Mouse (Mus musculus) regulatory T cell (primary cell): ENCODE results near the gene Zcchc2.

Source experiments
- in situ Hi-C: fragments of 300-600 bp; cut with MboI, MseI; formaldehyde crosslinking; loops from one replicate; pipeline ENCODE4 v1.15.1; 2025; ENCODE audit warnings: high pct_unique_total_duplicates

The Zcchc2 gene

GRCm38 (mm10) chr1:105990138-105990821 is at the start of gene Zcchc2:
TSS of gene Zcchc2 (plus strand) at chr1:105990406.
- in situ Hi-C loops = no loop called here

- in situ Hi-C loops = no loop called here
These were observed 45.2 kb upstream of the Zcchc2 start for GRCm38 (mm10) chr1:105944927-105945580.

DNA sequence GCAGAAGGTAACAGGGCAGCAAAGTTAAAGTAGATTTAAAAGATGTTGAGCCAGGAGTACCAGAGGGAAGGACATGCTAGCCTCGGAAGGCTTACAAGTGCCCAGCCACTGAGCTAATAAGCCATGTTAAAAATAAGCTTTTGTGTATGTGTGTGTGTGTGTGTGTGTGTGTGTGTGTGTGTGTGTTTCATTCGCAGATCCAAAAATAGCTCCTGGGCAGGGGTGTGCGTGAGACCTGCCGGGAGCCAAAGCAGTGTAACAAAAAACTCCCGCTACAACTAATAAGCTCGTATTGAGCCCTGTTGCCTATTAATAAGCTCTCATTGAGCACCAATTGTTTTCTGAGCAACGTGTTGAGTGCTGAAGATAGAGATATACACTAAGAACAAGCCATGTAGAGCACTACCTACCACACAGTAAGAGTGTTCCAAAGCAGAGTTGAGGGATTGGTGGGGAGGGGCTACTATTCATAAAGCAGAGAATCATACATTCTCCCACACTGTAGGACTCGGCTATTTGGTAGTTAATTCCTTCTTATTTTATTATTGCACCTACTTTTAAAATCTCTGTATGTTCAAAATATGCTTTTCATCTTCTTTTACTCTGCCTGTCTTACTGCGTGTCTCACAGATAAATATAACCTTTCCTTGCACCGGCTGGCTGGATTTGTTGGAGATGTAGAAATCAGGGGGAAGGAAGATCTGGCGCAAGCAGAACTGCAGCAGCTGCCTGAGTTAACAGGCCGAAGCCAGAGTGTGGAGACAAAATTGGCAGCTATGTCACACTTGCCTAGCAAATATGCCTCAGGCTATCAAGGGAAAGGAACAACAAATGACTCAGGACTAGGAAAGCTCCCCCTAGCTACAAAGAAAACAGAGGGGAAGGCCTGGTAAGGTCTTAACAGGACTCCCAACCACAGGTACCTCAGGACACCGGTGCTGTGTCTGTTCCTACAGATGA is 43.3 kb upstream of the Zcchc2 start:
- in situ Hi-C loops = no loop called here

DNA sequence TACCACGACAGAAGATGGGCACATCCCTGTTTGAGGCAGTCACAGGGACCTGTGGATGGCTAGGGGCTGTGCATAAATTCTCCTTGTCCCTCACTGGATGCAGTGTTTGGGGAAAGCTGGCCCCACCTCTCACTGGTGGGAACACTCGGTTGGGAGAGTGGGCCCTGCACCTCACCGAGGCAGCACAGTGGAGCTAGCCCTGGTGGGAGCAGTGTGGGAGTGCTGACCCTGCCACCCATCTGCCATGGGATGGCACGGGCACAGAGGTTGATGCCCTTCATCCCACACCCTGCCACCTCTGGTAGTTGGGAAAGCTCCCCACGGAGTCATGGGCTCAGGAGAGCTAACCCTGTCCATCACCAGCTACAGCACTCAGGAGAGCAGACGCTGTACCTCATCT is 41.9 kb upstream of the Zcchc2 start:
- in situ Hi-C loops = no loop called here

- in situ Hi-C loops = no loop called here
These were observed 36.6 kb upstream of the Zcchc2 start for GRCm38 (mm10) chr1:105953588-105953987.

GRCm38 (mm10) chr1:105954047-105954446 is 36.2 kb upstream of the Zcchc2 start:
- in situ Hi-C loops = no loop called here

GRCm38 (mm10) chr1:105956057-105956456 is 34.1 kb upstream of the Zcchc2 start:
- in situ Hi-C loops = no loop called here

DNA sequence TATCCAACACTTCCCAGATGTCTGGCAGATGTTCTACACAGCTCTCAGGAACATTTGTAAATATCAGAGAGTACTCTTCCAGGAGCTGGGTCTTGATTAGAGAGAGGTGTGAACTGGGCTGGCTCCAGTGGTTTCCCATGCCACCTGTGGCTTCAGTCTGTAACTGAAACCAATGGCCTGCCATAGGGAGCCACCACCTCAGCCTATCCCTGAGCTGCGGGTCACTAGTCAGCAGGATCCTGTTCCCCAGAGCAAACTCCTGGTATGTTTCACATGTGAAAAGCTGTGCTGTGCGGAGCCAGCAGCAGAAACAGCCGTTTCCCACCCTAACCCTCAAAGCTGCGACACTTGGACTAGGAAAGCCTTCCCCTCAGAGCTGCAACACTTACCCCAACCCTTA is 28.7 kb upstream of the Zcchc2 start:
- in situ Hi-C loops = no loop called here

DNA sequence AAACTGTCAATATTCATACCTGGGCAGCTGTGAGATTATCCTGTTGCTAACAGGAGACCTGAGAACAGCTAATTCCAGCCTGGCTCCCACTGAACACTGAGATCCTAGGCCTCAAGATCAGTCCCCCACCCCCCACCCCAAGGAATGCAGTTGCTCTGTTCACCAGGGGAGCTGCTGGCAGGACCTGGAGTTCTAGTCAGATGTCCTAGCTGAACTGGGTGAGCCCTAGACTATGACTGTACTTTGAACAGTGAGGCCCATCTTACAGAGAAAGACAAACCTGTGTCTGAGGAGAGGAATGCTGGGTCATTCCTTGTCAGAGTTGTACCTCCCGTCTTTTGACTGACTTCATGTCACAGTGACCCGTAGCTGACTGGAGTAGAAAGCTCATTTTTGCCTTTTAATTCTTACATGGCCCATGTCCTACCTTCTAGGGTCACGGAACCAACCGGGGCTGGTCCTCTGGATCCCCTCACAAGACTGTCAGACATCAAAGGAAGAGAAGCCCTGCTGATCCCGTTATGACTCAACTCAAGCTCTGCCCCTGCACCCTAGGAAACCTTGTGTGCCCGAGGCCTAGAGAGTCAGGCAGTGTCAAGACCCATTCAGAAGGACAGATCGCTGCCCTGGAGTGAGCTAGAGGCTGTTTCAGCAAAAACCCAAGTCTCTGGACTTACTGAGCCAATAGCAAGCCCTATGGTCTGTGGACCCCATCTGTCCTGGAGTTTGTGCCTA is 28.0 kb upstream of the Zcchc2 start:
- in situ Hi-C loops = no loop called here

DNA sequence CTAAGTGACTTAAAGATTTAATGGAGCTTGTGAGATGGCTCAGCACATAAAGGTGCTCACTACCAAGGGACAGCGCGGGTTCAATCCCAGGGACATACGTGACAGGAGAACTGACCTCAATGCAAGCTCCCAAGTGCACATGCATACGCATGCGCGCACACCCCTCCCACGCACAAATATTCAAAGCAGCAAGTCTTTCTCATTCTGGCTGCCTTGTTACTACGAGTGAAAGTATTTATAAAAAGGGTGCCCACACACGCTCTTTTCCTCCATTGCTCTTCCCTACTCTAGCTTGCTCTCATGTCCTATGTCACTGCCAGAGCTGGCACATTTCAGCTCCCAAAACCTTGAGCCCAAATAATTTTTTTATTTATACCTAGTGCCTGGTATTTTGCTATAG is 27.4 kb upstream of the Zcchc2 start:
- in situ Hi-C loops = no loop called here

GRCm38 (mm10) chr1:105964514-105964913 is 25.7 kb upstream of the Zcchc2 start:
- in situ Hi-C loops = no loop called here

GRCm38 (mm10) chr1:105965189-105965588 is 25.0 kb upstream of the Zcchc2 start:
- in situ Hi-C loops = no loop called here

DNA sequence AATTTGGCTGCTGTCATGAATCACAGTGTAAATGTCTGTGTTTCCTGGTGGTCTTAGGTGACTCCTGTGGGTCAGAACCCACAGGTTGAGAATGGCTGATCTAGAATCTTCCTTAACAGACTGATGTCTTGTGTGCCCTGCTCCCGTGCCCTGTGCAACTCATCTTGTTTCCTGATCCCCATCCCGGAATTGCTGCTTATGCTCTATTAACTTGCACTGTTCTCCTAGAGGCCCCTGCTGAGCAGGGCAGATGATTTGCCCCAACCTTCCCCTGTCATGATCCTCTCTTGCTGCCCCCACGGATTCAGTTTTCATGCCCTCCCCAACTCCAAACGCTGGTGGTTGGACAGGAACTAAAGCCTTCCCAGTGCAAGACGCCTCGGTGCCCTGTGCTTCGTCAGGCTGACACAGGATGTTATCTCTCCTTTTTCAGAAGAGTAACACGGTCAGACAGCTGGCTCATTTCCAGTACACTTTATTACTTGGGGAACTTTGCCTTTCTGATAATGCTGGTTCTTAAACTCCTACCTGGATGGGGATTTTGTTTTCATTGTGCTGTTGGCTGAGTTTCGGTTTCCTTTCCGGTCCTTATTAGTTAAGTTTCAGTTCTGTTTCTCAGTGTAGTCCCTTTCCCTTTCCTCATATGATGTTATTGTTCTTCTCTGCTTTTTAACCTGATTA is 18.6 kb upstream of the Zcchc2 start:
- in situ Hi-C loops = no loop called here

DNA sequence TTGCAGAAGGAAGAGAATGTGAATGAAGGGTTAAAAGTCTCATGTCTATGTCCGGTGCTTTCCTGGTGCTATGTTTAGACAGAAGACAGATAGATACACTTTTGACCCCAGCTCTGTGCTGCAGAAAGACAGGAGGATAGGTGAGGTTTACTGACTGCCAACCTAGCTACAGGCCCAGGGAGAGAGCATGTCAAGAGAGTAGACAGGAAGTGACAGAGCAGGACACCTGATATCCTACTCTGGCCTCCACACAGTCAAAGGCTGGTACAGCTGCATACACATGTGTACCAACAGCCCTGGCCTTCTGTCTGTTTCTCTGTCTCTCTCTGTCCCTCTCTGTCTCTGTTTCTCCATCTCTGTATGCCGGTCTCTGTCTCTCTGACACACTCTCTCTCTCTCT is 16.2 kb upstream of the Zcchc2 start:
- in situ Hi-C loops = no loop called here

DNA sequence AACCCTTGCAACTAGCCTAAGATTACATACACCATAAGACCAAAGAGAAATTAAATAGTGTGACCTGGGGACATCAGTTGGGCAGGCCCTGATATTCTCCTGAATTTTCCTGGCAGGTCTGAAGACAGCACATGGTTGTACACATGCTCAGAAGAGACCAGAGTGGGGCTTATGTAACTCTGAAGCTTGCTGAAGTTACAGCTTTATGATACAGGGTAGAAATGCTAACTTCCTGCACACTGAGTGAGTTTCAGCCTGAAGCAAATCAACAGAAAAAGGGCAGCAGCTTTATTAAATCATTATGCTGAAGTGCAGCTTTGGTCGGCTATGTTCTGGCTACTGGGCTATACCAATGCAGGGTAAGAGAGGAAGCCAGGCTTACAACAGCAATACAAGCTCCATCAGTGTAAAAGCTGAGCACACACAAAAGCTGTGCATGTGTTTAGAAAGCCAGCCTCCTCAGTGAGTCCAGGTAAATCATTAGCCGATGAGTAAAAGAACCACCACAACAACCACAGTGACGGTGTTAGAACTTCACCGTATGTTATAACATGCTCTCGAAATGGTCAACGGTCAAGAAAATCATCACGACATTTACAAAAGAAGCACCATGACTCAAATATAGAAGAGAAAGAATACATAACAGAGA is 12.6 kb upstream of the Zcchc2 start:
- in situ Hi-C loops = no loop called here

- in situ Hi-C loops = no loop called here
These were observed 9.2 kb upstream of the Zcchc2 start for GRCm38 (mm10) chr1:105980849-105981610.

GRCm38 (mm10) chr1:105982496-105983364 is 7.5 kb upstream of the Zcchc2 start:
- in situ Hi-C loops = no loop called here

DNA sequence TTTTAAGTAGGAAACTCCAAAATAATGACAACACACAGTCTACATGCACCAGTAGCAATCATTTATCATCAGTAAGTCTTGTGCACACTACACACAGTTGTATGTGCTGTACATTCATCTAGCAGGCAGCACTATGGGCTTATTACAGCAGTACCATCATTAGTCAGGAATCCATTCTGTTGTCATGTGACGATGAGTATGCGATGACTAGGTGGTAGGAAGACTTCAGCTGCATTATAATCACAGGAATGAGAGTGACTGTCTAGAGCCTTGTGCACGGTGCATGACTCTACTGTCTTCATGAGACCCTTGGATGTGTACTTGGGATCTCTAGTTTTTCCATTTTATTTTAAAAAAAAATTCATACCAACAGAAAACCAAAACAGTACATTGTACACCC is 6.0 kb upstream of the Zcchc2 start:
- in situ Hi-C loops = no loop called here

- in situ Hi-C loops = no loop called here
These were observed 2.0 kb upstream of the Zcchc2 start for GRCm38 (mm10) chr1:105988171-105988570.
